Mouse (Mus musculus): ENCODE data around the gene Rgcc. TPM values are rescaled to one million over a fixed set of nuclear protein-coding genes. Genes with fewer than 3 reads are reported as not detected.

Gene Rgcc
- polyA plus RNA-seq, 1 experiment from 2014 or later = 71.6 TPM

GRCm38 (mm10) chr14:79314245-79315010, 13.0 kb upstream of the Rgcc start:
- WGBS = 81% methylated on average over 12 of the region's 12 CpGs
- ATAC-seq (ENCODE audit: insufficient read depth, low FRiP score, low read depth) = no peak
- Histone ChIP-seq H3K4me3 (replicated peaks) (no peak overlapping the region), H3K9ac (no peak overlapping the region), H3K27me3 (replicated peaks) (no peaks in the 10 kb centered on the region), H3K4me2 (no peak overlapping the region), H3K36me3 (no peaks in the 10 kb centered on the region), H3K27ac (no peak overlapping the region), H3K9me3 (no peaks in the 10 kb centered on the region), H3K4me1 (no peaks in the 10 kb centered on the region)

DNA sequence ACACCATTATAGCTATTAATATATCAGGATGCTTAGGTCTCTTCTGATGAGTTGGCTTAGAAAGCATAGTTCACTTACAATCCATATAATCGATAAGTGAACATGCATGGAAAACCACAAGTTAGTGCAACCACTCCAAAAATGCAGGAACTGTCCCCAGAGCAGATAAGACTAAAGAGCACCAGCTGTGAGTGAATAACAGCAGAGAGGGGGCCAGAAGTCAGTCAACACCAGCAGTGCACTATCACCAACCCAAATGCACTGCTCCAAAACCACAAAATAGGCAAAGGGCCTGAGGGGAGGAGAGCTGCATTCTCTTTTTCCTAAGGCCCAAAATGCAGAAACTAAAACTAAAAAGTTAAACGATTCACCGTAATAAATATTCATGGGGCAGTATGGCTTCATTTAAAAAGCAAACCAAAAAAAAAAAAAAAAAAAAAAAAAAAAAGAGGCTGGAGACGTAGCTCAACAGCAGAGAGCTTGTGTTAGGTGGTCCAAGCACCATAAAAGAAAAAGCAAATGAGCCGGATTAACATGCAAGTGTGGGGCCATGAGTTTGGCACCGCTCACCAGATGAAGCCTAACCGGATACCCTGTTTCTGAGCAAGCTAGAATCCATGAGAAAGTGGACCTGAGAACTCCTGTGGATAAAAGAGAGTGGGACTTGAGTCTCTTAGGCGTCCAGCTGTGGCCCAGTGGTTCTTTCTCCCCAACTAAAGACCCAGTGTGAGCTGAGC, 12.2 kb upstream of the Rgcc start:
- no peaks in the 10 kb centered on the region for H3K4me1 ChIP-seq
- whole genome bisulfite sequencing = 78% methylated on average over 8 of the region's 8 CpGs
- no peak overlapping the region for H3K4me3 ChIP-seq (replicated peaks)
- no peak overlapping the region for H3K4me2 ChIP-seq
- no peak overlapping the region for H3K9ac ChIP-seq
- H3K9me3 ChIP-seq = no peaks in the 10 kb centered on the region
- no peaks in the 10 kb centered on the region for H3K27me3 ChIP-seq (replicated peaks)
- H3K36me3 ChIP-seq = no peaks in the 10 kb centered on the region
- no peak for ATAC-seq (ENCODE audit: insufficient read depth, low FRiP score, low read depth)
- H3K27ac ChIP-seq = no peak overlapping the region

DNA sequence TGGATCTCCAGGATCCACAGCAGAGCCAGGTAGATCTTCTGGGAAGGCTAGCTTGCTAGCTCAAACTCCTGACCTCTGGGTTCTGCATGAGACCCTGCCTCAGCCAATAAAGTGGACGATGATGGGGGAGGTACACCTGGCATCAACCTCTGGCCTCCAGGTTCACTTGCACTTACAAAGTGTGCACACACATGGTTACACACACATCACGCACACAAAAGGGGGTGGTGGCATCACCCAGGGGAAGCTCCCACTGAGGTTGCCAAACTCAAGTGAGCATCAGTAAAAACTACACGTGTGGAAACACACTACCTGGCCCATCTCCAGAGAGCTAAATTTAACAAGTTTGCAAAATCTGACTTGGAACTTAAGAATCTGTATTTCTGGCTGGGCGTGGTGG, 11.3 kb upstream of the Rgcc start:
- no peak overlapping the region for H3K4me2 ChIP-seq
- ATAC-seq (ENCODE audit: insufficient read depth, low FRiP score, low read depth) = no peak
- WGBS = 77% methylated on average over 4 of the region's 4 CpGs
- H3K36me3 ChIP-seq = no peaks in the 10 kb centered on the region
- no peak overlapping the region for H3K4me3 ChIP-seq (replicated peaks)
- no peaks in the 10 kb centered on the region for H3K4me1 ChIP-seq
- no peaks in the 10 kb centered on the region for H3K9me3 ChIP-seq
- H3K27me3 ChIP-seq (replicated peaks) = no peaks in the 10 kb centered on the region
- no peak overlapping the region for H3K27ac ChIP-seq
- H3K9ac ChIP-seq = no peak overlapping the region

GRCm38 (mm10) chr14:79311918-79312454, 10.5 kb upstream of the Rgcc start:
- Histone ChIP-seq H3K4me2 (no peak overlapping the region), H3K4me3 (replicated peaks) (no peak overlapping the region), H3K27ac (no peak overlapping the region), H3K9me3 (no peaks in the 10 kb centered on the region), H3K4me1 (no peaks in the 10 kb centered on the region), H3K36me3 (no peaks in the 10 kb centered on the region), H3K9ac (no peak overlapping the region), H3K27me3 (replicated peaks) (no peaks in the 10 kb centered on the region)
- no peak for ATAC-seq (ENCODE audit: insufficient read depth, low FRiP score, low read depth)
- 47% methylated on average over 4 of the region's 4 CpGs for WGBS

DNA sequence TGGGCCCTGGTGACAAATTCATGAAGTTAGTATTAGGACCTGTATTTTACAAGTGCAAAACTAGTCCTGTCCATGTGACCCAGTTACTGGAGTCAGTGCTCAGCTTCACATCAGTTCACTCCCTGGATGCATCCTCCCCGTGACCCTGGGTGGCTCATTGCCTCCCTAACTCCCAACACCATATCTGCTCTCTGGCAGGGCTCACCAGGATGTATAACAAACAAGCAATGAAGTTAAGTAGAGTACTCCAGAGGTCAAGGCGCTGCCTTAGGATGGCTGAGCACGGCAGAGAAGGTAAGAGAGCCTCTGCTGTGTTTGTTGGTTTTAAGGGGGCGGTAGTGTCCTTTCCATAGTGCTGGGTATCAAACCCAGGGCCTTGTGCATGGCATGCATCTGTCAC, 7.7 kb upstream of the Rgcc start:
- H3K27me3 ChIP-seq (replicated peaks) = no peaks in the 10 kb centered on the region
- no peak overlapping the region for H3K4me3 ChIP-seq (replicated peaks)
- H3K27ac ChIP-seq = no peak overlapping the region
- ATAC-seq (ENCODE audit: insufficient read depth, low FRiP score, low read depth) = no peak
- no peaks in the 10 kb centered on the region for H3K4me1 ChIP-seq
- WGBS = 45% methylated on average over 4 of the region's 4 CpGs
- H3K9me3 ChIP-seq = no peaks in the 10 kb centered on the region
- H3K4me2 ChIP-seq = no peak overlapping the region
- no peaks in the 10 kb centered on the region for H3K36me3 ChIP-seq
- no peak overlapping the region for H3K9ac ChIP-seq

DNA sequence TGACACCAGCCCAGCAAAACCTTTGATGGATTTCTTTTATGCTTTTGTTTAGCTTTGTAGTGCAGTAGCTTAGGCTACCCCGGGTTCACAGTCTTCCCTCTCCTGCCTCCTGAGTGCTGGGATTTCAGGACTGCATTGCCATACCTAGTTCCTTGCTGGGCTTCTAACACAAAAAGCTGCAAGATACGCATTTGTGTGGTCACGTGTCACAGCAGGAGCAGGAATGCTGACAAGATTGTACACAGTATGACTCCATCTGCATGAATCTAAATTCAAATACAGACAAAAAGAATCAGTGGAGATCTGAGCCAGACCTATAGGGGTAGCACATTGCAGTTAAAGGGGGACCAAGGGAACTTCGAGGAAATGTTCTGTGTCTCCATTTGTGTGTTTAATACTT, 6.9 kb upstream of the Rgcc start:
- WGBS = 38% methylated on average over 4 of the region's 4 CpGs
- H3K4me2 ChIP-seq = no peak overlapping the region

GRCm38 (mm10) chr14:79307908-79308307, 6.5 kb upstream of the Rgcc start:
- no peak overlapping the region for H3K4me2 ChIP-seq
- WGBS = 60% methylated on average over 5 of the region's 5 CpGs
- ATAC-seq (ENCODE audit: insufficient read depth, low FRiP score, low read depth) = no peak
- H3K27ac ChIP-seq = no peak overlapping the region
- no peak overlapping the region for H3K4me3 ChIP-seq (replicated peaks)
- no peaks in the 10 kb centered on the region for H3K9me3 ChIP-seq
- H3K9ac ChIP-seq = no peak overlapping the region
- no peaks in the 10 kb centered on the region for H3K4me1 ChIP-seq
- no peaks in the 10 kb centered on the region for H3K36me3 ChIP-seq
- no peaks in the 10 kb centered on the region for H3K27me3 ChIP-seq (replicated peaks)

More for the DNA sequence above, 6.9 kb upstream of the Rgcc start:
- no peak overlapping the region for H3K4me3 ChIP-seq (replicated peaks)
- no peaks in the 10 kb centered on the region for H3K27me3 ChIP-seq (replicated peaks)
- no peaks in the 10 kb centered on the region for H3K4me1 ChIP-seq
- H3K9ac ChIP-seq = no peak overlapping the region
- ATAC-seq (ENCODE audit: insufficient read depth, low FRiP score, low read depth) = no peak
- H3K9me3 ChIP-seq = no peaks in the 10 kb centered on the region
- no peak overlapping the region for H3K27ac ChIP-seq
- H3K36me3 ChIP-seq = no peaks in the 10 kb centered on the region

- Histone ChIP-seq H3K27ac (no peak overlapping the region), H3K27me3 (replicated peaks) (no peaks in the 10 kb centered on the region), H3K9me3 (no peaks in the 10 kb centered on the region), H3K4me2 (no peak overlapping the region), H3K4me1 (no peaks in the 10 kb centered on the region), H3K36me3 (no peaks in the 10 kb centered on the region), H3K4me3 (replicated peaks) (no peak overlapping the region), H3K9ac (no peak overlapping the region)
- 81% methylated on average over 7 of the region's 7 CpGs for WGBS
- ATAC-seq (ENCODE audit: insufficient read depth, low FRiP score, low read depth) = peak; percentile 80
These were observed 5.7 kb upstream of the Rgcc start for GRCm38 (mm10) chr14:79307138-79307537.

- no peaks in the 10 kb centered on the region for H3K36me3 ChIP-seq
- H3K4me1 ChIP-seq = peaks cover 11% of the 10 kb centered on the region; the same call in 1 of the 2 replicates
- H3K4me2 ChIP-seq = no peak overlapping the region
- no peak overlapping the region for H3K4me3 ChIP-seq (replicated peaks)
- H3K27ac ChIP-seq = no peak overlapping the region
- WGBS = 85% methylated on average over 6 of the region's 6 CpGs
- no peaks in the 10 kb centered on the region for H3K9me3 ChIP-seq
- ATAC-seq (ENCODE audit: insufficient read depth, low FRiP score, low read depth) = no peak
- no peak overlapping the region for H3K9ac ChIP-seq
- H3K27me3 ChIP-seq (replicated peaks) = peaks cover 4% of the 10 kb centered on the region; the same call in 1 of the 2 replicates
These were observed 3.5 kb upstream of the Rgcc start for GRCm38 (mm10) chr14:79304873-79305464.

DNA sequence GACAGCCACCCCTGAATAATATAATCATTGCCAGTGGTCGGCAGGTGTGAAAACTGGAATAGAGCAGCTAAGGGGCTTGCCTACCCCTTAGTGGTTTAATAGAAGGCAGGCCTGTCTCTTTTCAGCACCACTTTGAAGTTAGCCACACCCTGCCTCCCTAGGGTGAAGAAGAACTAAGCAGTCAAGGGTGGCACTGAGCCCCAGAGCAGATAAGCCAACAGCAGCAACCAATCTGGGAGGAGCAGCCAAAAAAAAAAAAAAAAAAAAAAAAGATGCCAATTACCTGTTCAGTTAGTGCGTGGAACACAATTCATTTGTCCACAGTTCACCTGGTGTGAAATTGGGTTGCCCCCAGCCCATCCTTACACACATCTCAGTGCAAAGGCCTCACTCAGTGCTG, 1.7 kb upstream of the Rgcc start:
- 86% methylated on average over 2 of the region's 2 CpGs for whole genome bisulfite sequencing
- Histone ChIP-seq H3K4me2 (no peak overlapping the region), H3K36me3 (no peaks in the 10 kb centered on the region), H3K9me3 (no peaks in the 10 kb centered on the region), H3K4me1 (peaks cover 11% of the 10 kb centered on the region; the same call in 1 of the 2 replicates), H3K4me3 (replicated peaks) (no peak overlapping the region), H3K9ac (no peak overlapping the region), H3K27me3 (replicated peaks) (peaks cover 4% of the 10 kb centered on the region; the same call in 1 of the 2 replicates), H3K27ac (no peak overlapping the region)
- ATAC-seq (ENCODE audit: insufficient read depth, low FRiP score, low read depth) = no peak

DNA sequence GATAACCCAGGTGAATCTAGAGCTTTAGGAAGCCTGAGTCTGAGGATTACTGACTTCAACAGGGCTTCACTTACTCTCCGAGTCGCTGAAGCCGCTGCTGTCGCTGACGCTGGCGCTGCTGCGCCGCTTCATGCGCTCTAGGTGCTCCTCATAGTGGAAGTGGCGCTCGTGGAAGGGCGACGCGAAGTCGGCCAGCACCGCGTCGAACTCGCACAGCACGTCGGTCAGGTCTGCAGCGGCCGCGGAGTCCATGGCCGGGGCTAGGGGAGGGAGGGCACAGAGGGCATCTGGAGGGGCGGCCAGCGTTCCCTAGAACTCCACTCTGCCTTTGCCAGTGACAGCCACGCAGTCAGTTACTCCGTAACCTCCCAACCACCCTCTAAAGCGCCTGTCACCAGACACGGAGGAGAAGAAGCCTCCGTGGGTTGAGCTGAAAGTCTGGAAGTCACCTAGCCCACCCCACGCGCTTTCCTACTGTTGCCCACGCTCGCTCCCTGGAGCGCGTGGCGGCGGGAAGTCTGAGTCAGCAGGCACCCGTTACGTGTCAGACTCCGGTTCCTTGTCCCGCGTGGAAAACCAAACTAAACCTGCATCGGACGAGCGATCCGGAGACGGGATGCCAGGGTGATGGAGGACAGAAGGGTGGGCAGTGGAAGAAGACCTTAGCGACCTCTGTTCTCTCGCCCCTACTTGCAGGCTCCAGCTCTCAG, 649 bp downstream of the Rgcc start:
- Histone ChIP-seq H3K27ac (no peak overlapping the region), H3K4me1 (peaks cover 11% of the 10 kb centered on the region; the same call in 1 of the 2 replicates), H3K4me3 (replicated peaks) (peak overlapping the region; percentile 57), H3K36me3 (no peaks in the 10 kb centered on the region), H3K4me2 (peak overlapping the region; percentile 100), H3K9me3 (no peaks in the 10 kb centered on the region), H3K9ac (peak overlapping the region; percentile 46), H3K27me3 (replicated peaks) (peaks cover 4% of the 10 kb centered on the region; the same call in 1 of the 2 replicates)
- ATAC-seq (ENCODE audit: insufficient read depth, low FRiP score, low read depth) = no peak
- under 1% methylated on average over 52 of the region's 52 CpGs for WGBS
